In the genomic region with DNA sequence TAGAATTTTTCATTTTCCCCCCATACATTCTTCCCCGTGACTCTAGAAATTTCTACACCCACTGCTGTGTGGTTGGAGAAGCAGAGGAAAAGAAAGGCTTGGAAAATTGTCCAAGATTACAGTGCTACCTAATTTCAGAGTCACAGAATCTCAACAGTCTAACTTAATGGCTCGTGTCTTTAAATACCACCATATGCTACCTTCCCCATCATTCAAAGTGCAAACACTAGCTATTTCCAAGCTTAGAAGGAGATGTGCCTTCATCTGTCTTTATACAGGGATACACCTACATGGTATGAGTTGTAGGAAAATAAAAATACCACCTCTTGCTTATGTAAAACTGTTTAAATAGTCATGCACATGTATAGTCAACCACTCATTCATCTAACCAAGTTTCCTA, we compare ENCODE assay signal across 23 mouse cellular contexts. TPM values are rescaled to one million over a fixed set of nuclear protein-coding genes. Genes with fewer than 3 reads are reported as not detected.
"Had no signal": no experiment of that assay in that cellular context is flagged by ENCODE, and none has a peak within 500 bp of the region (broad histone marks: within the 10 kb centered on the region; RNA-seq: fewer than 3 reads in every experiment).

No protein-coding gene starts in this region.

- H3K9ac ChIP-seq: liver, embryonic 13.5 days had no signal

- H3K4me2 ChIP-seq: liver, embryonic 13.5 days; midbrain, embryonic 11.5 days had no signal

- H3K4me1 ChIP-seq: liver, embryonic 13.5 days had no signal

- H3K4me3 ChIP-seq: liver, embryonic 13.5 days had no signal

- H3K27me3 ChIP-seq: liver, embryonic 13.5 days had no signal

- H3K27ac ChIP-seq: liver, embryonic 13.5 days; stomach, postnatal 0 days had no signal

- H3K9me3 ChIP-seq: liver, embryonic 13.5 days had no signal

- H3K36me3 ChIP-seq: liver, embryonic 13.5 days had no signal

- ATAC-seq: inflammation-experienced regulatory T-cells, adult 6 months; intestine, embryonic 16.5 days had no signal

- DNase-seq: kidney, adult 18-20 months; kidney, adult 9 months; kidney, postnatal 14 days; kidney, postnatal 4 days; liver, embryonic 13.5 days; lung, adult 2 months; lung, postnatal 14 days; lung, postnatal 4 days; midbrain, embryonic 14.5 days; thymus, postnatal 25 days had no signal

RNA-seq across cellular contexts. Expression of a gene that starts 38.8 kb away (rescaled TPM):
- total RNA-seq: layer of hippocampus, adult 18-20 months; layer of hippocampus, postnatal 14 days; megakaryocyte progenitor cell, adult 5-6 weeks; megakaryocyte-erythroid progenitor cell, adult 5-6 weeks; midbrain, postnatal 0 days had no signal
- polyA plus RNA-seq: inflammation-experienced regulatory T-cells, adult 6 months; intestine, embryonic 16.5 days; small intestine, adult 2 months; spleen, adult 2 months; stomach, embryonic 14.5 days; stomach, postnatal 0 days; thymus, postnatal 0 days had no signal
